Mouse (Mus musculus) CH12.LX (cell line): ENCODE data around the gene Cdk5rap3.

Source experiments
- BHLHE40 ChIP-seq: IDR thresholded peaks from 2 replicates; pipeline ENCODE4 v1.6.1; 2011; ENCODE audit warnings: mild to moderate bottlenecking, low read depth, low read length, improper control_type of control experiment
- CTCF ChIP-seq, 2 experiments: IDR thresholded peaks in 1 of 2; conservative IDR thresholded peaks in 1 of 2; 2 replicates each; pipeline ENCODE4 v1.5.1; 2011 to 2012; ENCODE audit warnings: low read depth in 2 of 2, low read length in 2 of 2, improper control_type of control experiment in 1 of 2, inconsistent platforms in 1 of 2, mild to moderate bottlenecking in 1 of 2, moderate library complexity in 1 of 2
- ELF1 ChIP-seq: IDR thresholded peaks from 2 replicates; pipeline ENCODE4 v1.6.1; 2014; ENCODE audit warnings: low read depth, mild to moderate bottlenecking, inconsistent platforms, low read length, improper control_type of control experiment
- EP300 ChIP-seq: IDR thresholded peaks from 2 replicates; pipeline ENCODE4 v1.6.1; 2011; ENCODE audit warnings: low read length, improper control_type of control experiment
- ETS1 ChIP-seq: conservative IDR thresholded peaks from 2 replicates; pipeline ENCODE4 v1.6.1; 2012; ENCODE audit warnings: low read depth, mild to moderate bottlenecking, inconsistent platforms, low read length, improper control_type of control experiment, moderate library complexity
- MEF2A ChIP-seq: IDR thresholded peaks from 2 replicates; pipeline ENCODE4 v1.6.1; 2014; ENCODE audit warnings: low read depth, mild to moderate bottlenecking, inconsistent platforms, low read length, improper control_type of control experiment, borderline replicate concordance
- MYC ChIP-seq: IDR thresholded peaks from 2 replicates; pipeline ENCODE4 v1.6.1; 2011; ENCODE audit warnings: low read depth, mild to moderate bottlenecking, improper control_type of control experiment, low read length
- NRF1 ChIP-seq: IDR thresholded peaks from 2 replicates; pipeline ENCODE4 v1.6.1; 2014; ENCODE audit warnings: low read depth, mild to moderate bottlenecking, inconsistent platforms, low read length, improper control_type of control experiment, moderate library complexity
- POLR2A ChIP-seq: IDR thresholded peaks from 2 replicates; pipeline ENCODE4 v1.6.1; 2011; ENCODE audit warnings: low read depth, mild to moderate bottlenecking, improper control_type of control experiment, low read length
- SIN3A ChIP-seq: IDR thresholded peaks from 2 replicates; pipeline ENCODE4 v1.6.1; 2012; ENCODE audit warnings: low read length, improper control_type of control experiment, inconsistent platforms
- TBP ChIP-seq: conservative IDR thresholded peaks from 2 replicates; pipeline ENCODE4 v1.6.1; 2011; ENCODE audit warnings: low read depth, low read length, improper control_type of control experiment
- TCF12 ChIP-seq: IDR thresholded peaks from 2 replicates; pipeline ENCODE4 v1.6.1; 2014; ENCODE audit warnings: low read depth, mild to moderate bottlenecking, inconsistent platforms, low read length, improper control_type of control experiment
- USF1 ChIP-seq: IDR thresholded peaks from 2 replicates; pipeline ENCODE4 v1.6.1; 2014; ENCODE audit warnings: low read depth, mild to moderate bottlenecking, inconsistent platforms, low read length, improper control_type of control experiment
- ZC3H11A ChIP-seq: IDR thresholded peaks from 2 replicates; pipeline ENCODE4 v1.6.1; 2012; ENCODE audit warnings: low read depth, mild to moderate bottlenecking, inconsistent platforms, low read length, improper control_type of control experiment

DNA sequence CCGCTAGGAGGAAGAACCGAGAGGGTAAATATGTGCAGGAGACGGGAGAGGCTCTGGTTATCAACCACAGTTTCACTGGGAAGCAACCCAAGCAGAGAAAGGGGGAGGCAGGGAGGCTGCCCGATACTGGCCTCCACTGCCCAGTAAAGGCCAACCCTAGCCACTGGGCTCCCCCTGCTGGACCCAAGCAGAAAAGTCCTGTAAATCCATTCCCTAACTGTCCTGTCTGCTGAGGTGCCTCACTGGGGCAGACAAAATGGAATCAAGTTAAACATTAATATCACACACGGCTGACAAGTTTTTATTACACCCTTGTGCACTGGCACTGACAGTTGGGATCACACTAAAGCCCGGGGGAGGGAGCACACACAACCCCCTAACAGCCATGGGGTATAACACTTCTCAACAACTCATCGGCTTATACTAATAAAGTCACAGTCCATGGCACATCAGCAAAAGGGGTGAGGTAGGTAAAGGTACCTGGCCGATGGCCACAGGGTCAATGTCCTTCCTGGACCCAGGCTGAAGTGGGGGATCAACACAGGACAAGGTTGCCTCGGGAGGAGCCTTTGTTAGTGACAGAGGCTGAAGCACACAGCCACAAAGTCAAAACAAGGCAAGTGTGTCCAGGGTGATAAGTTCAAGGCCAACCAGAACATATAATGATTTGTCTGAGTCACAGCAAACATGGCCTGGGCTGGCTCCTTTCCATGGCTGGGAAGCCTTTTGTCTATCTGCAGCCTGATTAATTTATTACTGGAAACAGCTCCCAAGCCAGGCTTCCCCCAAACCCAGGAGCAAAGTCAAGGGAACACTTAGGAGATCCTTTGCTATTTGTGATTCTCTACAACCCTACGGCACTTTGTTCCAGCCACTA, 21.5 kb upstream of the Cdk5rap3 start:
- TF ChIP-seq USF1, result no peak
- TF ChIP-seq ZC3H11A, result no peak
- TF ChIP-seq POLR2A, result no peak
- no peak for TF ChIP-seq TBP
- TF ChIP-seq CTCF (conservative IDR thresholded peaks at IDR 0.05 in 1 of 2, IDR thresholded peaks at IDR 0.05 in 1 of 2; ENCODE audit: low read depth in 2 of 2, low read length in 2 of 2), result peak; percentile 42 to 81; a peak in 3 of 4 replicates
- TF ChIP-seq SIN3A, result no peak
- no peak for TF ChIP-seq MYC
- no peak for TF ChIP-seq MEF2A
- TF ChIP-seq NRF1, result no peak
- TF ChIP-seq ETS1, result no peak
- no peak for TF ChIP-seq BHLHE40
- no peak for TF ChIP-seq TCF12
- no peak for TF ChIP-seq ELF1
- no peak for TF ChIP-seq EP300
